Mouse (Mus musculus) midbrain, embryonic 11.5 days (tissue): ENCODE data around the gene Slc35f4. TPM values are rescaled to one million over a fixed set of nuclear protein-coding genes. Genes with fewer than 3 reads are reported as not detected.
A peak's percentile ranks its signal among the peaks of the same experiment; 100 is the strongest.

Source experiments
- ATAC-seq: fragments of 200-750 bp; cut with Nextera tagmentation; 2 replicates; pipeline ENCODE4 v1.8.0; 2017; ENCODE audit warnings: moderate TSS enrichment, moderate library complexity; ENCODE audit not compliant: low FRiP score
- DNase-seq: peaks from one replicate; pipeline ENCODE4 v3.0.0; 2015; ENCODE audit warnings: low spot score; ENCODE audit errors: missing footprints
- H3K27ac ChIP-seq: fragments of 300-500 bp; sonication (generic); 2 replicates; pipeline ENCODE4 v1.5.1; 2014; ENCODE audit warnings: low read depth, low read length
- H3K27me3 ChIP-seq: fragments of 300-500 bp; sonication (generic); 2 replicates; pipeline ENCODE4 v1.6.1; 2014; ENCODE audit warnings: mild to moderate bottlenecking, low read length, moderate library complexity, mixed read lengths; ENCODE audit not compliant: control insufficient read depth, insufficient read depth
- H3K36me3 ChIP-seq: fragments of 300-500 bp; sonication (generic); 2 replicates; pipeline ENCODE4 v1.6.1; 2014; ENCODE audit warnings: mild to moderate bottlenecking, low read length, moderate library complexity, mixed read lengths; ENCODE audit not compliant: control insufficient read depth, insufficient read depth
- H3K4me1 ChIP-seq: fragments of 300-500 bp; sonication (generic); 2 replicates; pipeline ENCODE4 v1.6.1; 2014; ENCODE audit warnings: low read length; ENCODE audit not compliant: control insufficient read depth, insufficient read depth
- H3K4me2 ChIP-seq: fragments of 300-500 bp; sonication (generic); 2 replicates; pipeline ENCODE4 v1.6.1; 2014; ENCODE audit warnings: mild to moderate bottlenecking, moderate library complexity
- H3K4me3 ChIP-seq: fragments of 300-500 bp; sonication (generic); 2 replicates; pipeline ENCODE4 v1.5.1; 2014; ENCODE audit warnings: low read depth, low read length
- H3K9ac ChIP-seq: fragments of 300-500 bp; sonication (generic); 2 replicates; pipeline ENCODE4 v1.6.1; 2014; ENCODE audit warnings: low read length
- H3K9me3 ChIP-seq: fragments of 300-500 bp; sonication (generic); 2 replicates; pipeline ENCODE4 v1.6.1; 2016; ENCODE audit warnings: low read length; ENCODE audit not compliant: control insufficient read depth
- WGBS: fragments of 180-500 bp; shearing (Covaris S2); extraction: QIAGEN DNeasy Blood & Tissue Kit; methylation state at CpG from one replicate; pipeline ENCODE4 v1.1.7; 2014; 5-methylcytosine and 5-hydroxymethylcytosine counted together
- polyA plus RNA-seq: library from polyadenylated mRNA; unstranded; fragments of >200 nt; fragmentation: Nextera tagmentation; extraction: Ambion mirVana; gene quantifications from 2 replicates; pipeline ENCODE4 v1.2.1, GENCODE M21; 2014

The Slc35f4 gene
- polyA plus RNA-seq: 0.49 and 0.68 TPM in 2 replicates

DNA sequence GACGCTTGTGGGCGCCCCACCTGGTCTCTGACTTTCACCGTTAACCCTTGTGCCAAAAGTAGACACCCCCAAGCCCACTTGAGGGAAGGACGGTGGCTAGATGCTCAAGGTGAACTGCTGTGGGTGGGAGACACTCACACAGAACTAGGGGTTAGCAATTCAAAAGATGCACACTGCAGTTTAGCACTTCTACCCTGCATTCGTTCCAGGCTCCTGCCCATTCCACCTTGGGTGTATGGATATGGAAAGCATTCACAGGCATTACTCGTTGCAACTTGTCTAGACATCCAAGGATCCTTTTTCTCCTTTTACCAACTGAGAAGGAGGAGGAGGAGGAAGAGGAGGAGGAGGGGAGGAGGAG lies at the start of gene Slc35f4:
Slc35f4 (minus strand) TSS at position 116 of the 361 bp plus-strand sequence.
- no peak for DNase-seq
- 0 out of 2 replicates have a peak, but pooled peaks cover 2% of the 10 kb centered on the region for H3K4me1 ChIP-seq

DNA sequence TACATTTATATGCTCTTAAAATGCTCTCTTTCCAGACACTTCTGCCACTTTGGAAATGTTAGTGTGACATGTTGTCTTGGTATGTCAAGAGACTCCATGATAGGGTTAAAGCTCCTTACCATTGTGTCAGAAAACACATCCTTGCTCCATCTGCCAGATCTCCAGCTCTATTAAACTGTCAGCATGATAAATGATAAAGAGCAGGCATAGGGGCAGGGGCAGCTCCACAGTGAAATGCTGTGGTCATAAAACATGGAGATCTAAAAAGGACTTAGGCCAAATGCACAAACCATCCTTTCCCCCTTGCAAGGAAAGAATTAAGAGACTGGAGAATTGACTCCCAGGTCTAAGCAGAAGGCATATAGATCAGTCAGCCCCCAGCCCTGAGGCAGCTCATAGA lies 42.5 kb upstream of the Slc35f4 start:
- Histone ChIP-seq H3K4me1 (no peaks in the 10 kb centered on the region), H3K9ac (no peak overlapping the region), H3K4me3 (no peak overlapping the region), H3K9me3 (no peaks in the 10 kb centered on the region), H3K4me2 (no peak overlapping the region), H3K27ac (no peak overlapping the region), H3K36me3 (no peaks in the 10 kb centered on the region), H3K27me3 (no peaks in the 10 kb centered on the region)
- no peak for DNase-seq
- ATAC-seq: no peak

More for the DNA sequence above, at the start of gene Slc35f4:
- H3K4me3 ChIP-seq: peak within 1 kb of the TSS; percentile 42
- 8% methylated on average over 6 of the region's 6 CpGs for WGBS
- peak within 1 kb of the TSS; percentile 93 for H3K4me2 ChIP-seq
- H3K27ac ChIP-seq: no peak within 1 kb of the TSS
- ATAC-seq: no peak
- no peaks in the 10 kb centered on the region for H3K9me3 ChIP-seq
- H3K9ac ChIP-seq: peak within 1 kb of the TSS; percentile 42
- H3K36me3 ChIP-seq: no peaks in the 10 kb centered on the region
- H3K27me3 ChIP-seq: peaks cover 6% of the 10 kb centered on the region; the same call in 1 of the 2 replicates

DNA sequence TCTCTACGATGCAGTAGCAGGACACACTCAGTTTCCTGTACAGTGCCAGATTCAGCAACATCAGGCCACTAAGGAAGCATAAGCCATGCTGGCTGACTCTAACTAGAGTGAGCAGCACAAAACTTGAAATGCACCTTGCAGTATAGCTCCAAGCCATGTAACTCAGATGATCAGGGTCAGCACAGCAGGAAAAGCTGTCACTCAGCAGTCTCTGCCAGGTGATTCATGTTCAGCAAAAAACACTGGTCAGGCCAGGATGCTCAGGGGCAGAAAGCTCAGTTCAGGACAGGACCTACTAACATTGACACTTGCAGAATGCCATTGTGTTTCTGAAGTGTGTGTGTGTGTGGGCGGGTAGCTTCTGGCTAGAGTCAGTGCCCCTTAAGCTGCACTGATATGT lies 34.9 kb upstream of the Slc35f4 start:
- Histone ChIP-seq H3K27ac (no peak overlapping the region), H3K4me2 (no peak overlapping the region)

DNA sequence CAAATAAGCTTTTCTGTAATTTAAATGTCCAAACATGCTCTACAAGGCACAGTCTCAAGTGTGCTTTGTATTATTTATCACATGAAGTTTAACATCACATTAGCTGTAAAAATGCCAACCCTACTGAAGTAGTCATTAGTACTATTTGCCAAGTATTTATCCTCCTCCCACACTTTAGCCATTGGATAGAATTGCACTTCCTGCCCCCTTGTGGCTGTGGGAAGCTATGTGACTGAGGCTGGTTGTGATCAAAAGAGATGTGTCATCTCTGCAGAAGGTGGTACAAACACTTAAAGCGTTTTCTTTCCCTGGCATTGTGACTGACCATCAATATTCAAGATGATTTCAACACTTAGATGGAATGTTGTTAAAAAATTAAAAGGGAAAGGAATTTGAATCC lies 14.3 kb upstream of the Slc35f4 start:
- DNase-seq (no peak), ATAC-seq (no peak)
- no peak overlapping the region for H3K4me3 ChIP-seq
- no peaks in the 10 kb centered on the region for H3K36me3 ChIP-seq
- no peaks in the 10 kb centered on the region for H3K4me1 ChIP-seq
- 33% methylated on average over 1 of the region's 1 CpGs for WGBS
- no peak overlapping the region for H3K4me2 ChIP-seq
- H3K9ac ChIP-seq: no peak overlapping the region
- H3K27me3 ChIP-seq: no peaks in the 10 kb centered on the region
- H3K27ac ChIP-seq: no peak overlapping the region
- no peaks in the 10 kb centered on the region for H3K9me3 ChIP-seq

More for the DNA sequence above, 34.9 kb upstream of the Slc35f4 start:
- WGBS: 77% methylated on average over 2 of the region's 2 CpGs
- H3K4me3 ChIP-seq: no peak overlapping the region
- DNase-seq: no peak
- ATAC-seq: no peak
- H3K9me3 ChIP-seq: no peaks in the 10 kb centered on the region
- no peaks in the 10 kb centered on the region for H3K4me1 ChIP-seq
- H3K36me3 ChIP-seq: no peaks in the 10 kb centered on the region
- no peaks in the 10 kb centered on the region for H3K27me3 ChIP-seq
- H3K9ac ChIP-seq: no peak overlapping the region

DNA sequence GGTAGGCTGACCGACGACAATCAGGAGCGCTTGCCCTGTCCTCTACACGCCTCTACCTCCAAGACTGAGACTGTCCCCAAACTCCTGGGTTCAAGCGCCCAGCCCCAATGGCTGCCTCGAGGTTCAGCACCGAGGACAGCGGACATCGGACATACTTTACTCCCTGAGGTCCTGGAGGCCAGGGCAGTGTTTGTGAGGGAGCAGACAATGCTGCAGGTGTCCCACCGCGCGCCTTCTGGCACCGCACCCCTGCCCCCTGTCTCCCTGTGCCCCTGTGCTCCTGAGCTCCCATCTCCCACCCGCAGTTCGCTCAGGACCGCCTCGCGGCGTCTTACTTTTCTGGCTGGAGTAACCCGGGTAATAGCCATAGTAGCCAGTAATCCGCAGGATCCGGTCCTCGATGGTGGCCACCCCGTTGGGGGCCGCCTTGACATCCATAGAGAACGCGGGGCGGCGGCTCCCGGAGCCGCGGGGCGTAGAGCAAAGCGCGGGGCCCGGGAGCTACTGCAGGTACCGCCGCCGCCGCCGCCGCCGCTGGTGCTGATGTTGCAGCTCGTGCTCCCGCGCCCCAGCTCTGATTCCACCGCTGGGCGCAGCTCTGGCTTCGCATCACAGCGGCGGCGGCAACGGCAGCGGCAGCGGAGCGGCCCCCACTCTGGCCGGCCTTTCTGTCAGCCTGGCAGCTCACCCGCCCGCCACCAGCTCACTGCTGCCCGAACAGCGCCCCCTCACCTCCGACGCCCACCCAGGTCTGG lies 493 bp downstream of the Slc35f4 start:
- no peaks in the 10 kb centered on the region for H3K9me3 ChIP-seq
- peak overlapping the region; percentile 93 for H3K4me2 ChIP-seq
- H3K4me3 ChIP-seq: peak overlapping the region; percentile 42
- peak overlapping the region; percentile 42 for H3K9ac ChIP-seq
- WGBS: under 1% methylated on average over 63 of the region's 63 CpGs
- H3K36me3 ChIP-seq: no peaks in the 10 kb centered on the region
- no peak overlapping the region for H3K27ac ChIP-seq
- H3K4me1 ChIP-seq: 0 out of 2 replicates have a peak, but pooled peaks cover 2% of the 10 kb centered on the region
- peaks cover 6% of the 10 kb centered on the region; the same call in 1 of the 2 replicates for H3K27me3 ChIP-seq
- peak; percentile 89 for ATAC-seq
- DNase-seq: peak; percentile 97

DNA sequence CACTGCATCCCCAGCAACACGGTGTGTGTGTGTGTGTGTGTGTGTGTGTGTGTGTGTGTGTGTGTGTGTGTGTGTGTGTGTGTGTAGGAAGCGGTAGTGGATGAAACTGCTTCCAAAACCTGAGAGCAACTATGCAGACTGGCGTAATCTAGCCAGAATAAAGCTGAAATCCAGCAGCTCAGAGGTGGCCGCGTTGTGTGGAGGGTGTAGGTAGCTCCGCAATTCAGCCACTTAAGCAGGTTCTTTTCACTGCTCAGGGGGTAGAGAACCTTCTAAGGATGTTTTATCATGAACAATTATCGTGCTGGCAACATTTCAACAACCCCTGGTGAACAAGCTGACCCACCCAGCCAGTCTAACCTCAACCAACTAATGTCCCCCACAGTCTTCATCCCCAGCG lies 1.2 kb downstream of the Slc35f4 start:
- DNase-seq (no peak), ATAC-seq (peak; percentile 25; the same call in 1 of the 2 replicates)
- H3K4me2 ChIP-seq: peak overlapping the region; percentile 93
- H3K9me3 ChIP-seq: no peaks in the 10 kb centered on the region
- 69% methylated on average over 7 of the region's 8 CpGs for WGBS
- H3K4me3 ChIP-seq: peak overlapping the region; percentile 42; the same call in 1 of the 2 replicates
- peaks cover 6% of the 10 kb centered on the region; the same call in 1 of the 2 replicates for H3K27me3 ChIP-seq
- no peaks in the 10 kb centered on the region for H3K36me3 ChIP-seq
- 0 out of 2 replicates have a peak, but pooled peaks cover 2% of the 10 kb centered on the region for H3K4me1 ChIP-seq
- H3K27ac ChIP-seq: no peak overlapping the region
- no peak overlapping the region for H3K9ac ChIP-seq

DNA sequence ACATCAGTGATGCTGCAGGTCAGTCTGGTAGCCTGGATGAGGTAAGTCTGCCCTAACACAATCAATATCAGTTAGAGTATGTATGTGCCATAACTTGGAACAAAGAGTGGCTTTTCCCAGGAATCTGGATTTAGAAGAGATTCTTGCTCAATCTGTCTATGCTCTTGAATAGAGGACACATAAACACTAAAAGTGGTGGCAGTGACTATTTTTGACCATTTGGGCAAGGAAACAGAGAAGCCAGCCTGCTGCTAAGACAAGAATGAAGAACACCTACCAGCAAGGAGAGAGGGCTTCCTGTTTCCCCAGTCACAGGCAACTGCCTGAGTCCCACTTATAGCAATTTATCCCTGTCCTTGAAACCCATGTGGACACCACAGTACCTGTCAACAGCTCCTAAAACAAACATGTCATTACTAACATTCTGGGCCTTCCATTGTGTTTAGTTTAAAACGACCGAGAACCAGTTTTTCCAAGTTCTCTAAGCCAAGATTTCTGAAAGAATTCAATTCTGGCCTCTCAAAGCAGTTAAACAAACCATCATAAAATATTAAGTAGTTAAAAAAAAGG lies 10.7 kb downstream of the Slc35f4 start:
- H3K27me3 ChIP-seq: no peaks in the 10 kb centered on the region
- no peaks in the 10 kb centered on the region for H3K4me1 ChIP-seq
- H3K4me3 ChIP-seq: no peak overlapping the region
- 87% methylated on average over 2 of the region's 2 CpGs for WGBS
- DNase-seq (no peak), ATAC-seq (no peak)
- H3K4me2 ChIP-seq: no peak overlapping the region
- H3K36me3 ChIP-seq: no peaks in the 10 kb centered on the region
- no peak overlapping the region for H3K27ac ChIP-seq
- H3K9ac ChIP-seq: no peak overlapping the region
- no peaks in the 10 kb centered on the region for H3K9me3 ChIP-seq

DNA sequence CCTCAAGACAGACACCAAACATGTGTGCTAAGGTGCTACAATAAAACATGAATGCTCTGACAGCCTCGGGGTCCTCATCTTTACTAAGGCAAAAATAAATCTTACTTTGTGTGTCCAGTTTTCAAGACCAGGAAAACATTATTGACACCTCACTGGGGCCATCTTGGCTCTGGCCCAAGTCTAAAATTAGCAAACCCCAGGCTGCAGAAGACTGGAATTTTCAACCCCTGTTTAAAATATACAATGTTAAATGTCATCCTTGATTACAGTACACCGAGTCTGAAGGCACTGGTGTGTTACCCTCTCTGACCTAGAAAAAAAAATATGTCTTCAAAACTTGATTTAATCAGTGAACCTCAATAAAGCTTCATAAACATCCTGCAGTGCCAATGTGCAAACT lies 11.7 kb downstream of the Slc35f4 start:
- no peak overlapping the region for H3K4me2 ChIP-seq
- H3K4me3 ChIP-seq: no peak overlapping the region
- ATAC-seq (no peak), DNase-seq (no peak)
- no peaks in the 10 kb centered on the region for H3K36me3 ChIP-seq
- H3K27ac ChIP-seq: no peak overlapping the region
- no peak overlapping the region for H3K9ac ChIP-seq
- 82% methylated on average over 2 of the region's 2 CpGs for WGBS
- no peaks in the 10 kb centered on the region for H3K4me1 ChIP-seq
- H3K9me3 ChIP-seq: no peaks in the 10 kb centered on the region
- no peaks in the 10 kb centered on the region for H3K27me3 ChIP-seq

DNA sequence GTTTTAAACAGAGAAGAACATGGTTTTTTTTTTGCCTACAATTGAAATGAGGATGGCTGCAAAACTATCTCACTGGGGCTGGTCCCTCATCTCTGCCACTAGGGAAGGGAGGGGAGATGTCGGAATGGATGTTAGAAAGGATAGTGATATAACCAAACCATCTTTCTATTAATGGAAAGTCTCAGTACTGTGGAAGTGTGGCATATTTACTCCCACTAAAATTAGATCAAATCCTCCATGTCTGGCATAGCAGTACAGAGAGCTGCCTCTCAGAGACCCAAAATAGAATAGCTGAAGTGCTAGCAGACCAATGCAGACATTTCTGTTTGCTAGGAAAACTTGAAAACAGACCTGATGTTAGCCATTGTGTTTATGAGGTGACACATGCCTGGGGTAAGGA lies 30.7 kb downstream of the Slc35f4 start:
- no peak overlapping the region for H3K9ac ChIP-seq
- no peaks in the 10 kb centered on the region for H3K9me3 ChIP-seq
- no peak for ATAC-seq
- H3K36me3 ChIP-seq: no peaks in the 10 kb centered on the region
- no peak for DNase-seq
- H3K27ac ChIP-seq: no peak overlapping the region
- no peak overlapping the region for H3K4me2 ChIP-seq
- no peaks in the 10 kb centered on the region for H3K4me1 ChIP-seq
- WGBS: 86% methylated on average over 1 of the region's 1 CpGs
- no peak overlapping the region for H3K4me3 ChIP-seq
- H3K27me3 ChIP-seq: no peaks in the 10 kb centered on the region
